Mouse (Mus musculus) layer of hippocampus, adult 2 months (tissue): ENCODE results near the gene Cd300e. TPM values are rescaled to one million over a fixed set of nuclear protein-coding genes. Genes with fewer than 3 reads are reported as not detected.

Experiments
- DNase-seq, 2 experiments: peaks; one replicate each; pipeline ENCODE4 v3.0.0; 2022; ENCODE audit warnings: low spot score in 2 of 2
- H3K27ac ChIP-seq: fragments of 200-600 bp; 2 replicates; pipeline ENCODE4 v1.8.1; 2022
- H3K4me3 ChIP-seq: fragments of 200-600 bp; 2 replicates; pipeline ENCODE4 v1.8.1; 2022; ENCODE audit warnings: mild to moderate bottlenecking
- CTCF ChIP-seq: fragments of 200-600 bp; conservative IDR thresholded peaks from 2 replicates; pipeline ENCODE4 v1.8.1; 2022; ENCODE audit warnings: antibody characterized with exemption, mild to moderate bottlenecking, moderate library complexity
- long read RNA-seq, 2 experiments: library from polyadenylated mRNA; stranded (forward); transcript quantifications; one replicate each; pipeline ENCODE4 v2.0.0; 2021; ENCODE audit warnings: borderline mapping rate in 2 of 2
- total RNA-seq, 2 experiments: library from RNA; stranded (reverse); gene quantifications; 2 replicates each; pipeline ENCODE4 v1.2.3; 2021

Gene Cd300e
- under 1 TPM in 1 of 2 experiments, not detected in 1; 0.18 TPM for total RNA-seq
- long read RNA-seq, experiment 1, result 0 reads
- long read RNA-seq, experiment 2, result 0 reads

- H3K4me3 ChIP-seq, result no peak within 1 kb of the TSS
- DNase-seq, result no peak
- no peak within 1 kb of the TSS for H3K27ac ChIP-seq
- no peak for TF ChIP-seq CTCF
Observed at GRCm38 (mm10) chr11:115062077-115062476, at the start of gene Cd300e. Gene Cd300e (minus strand): TSS chr11:115062177.

- no peak overlapping the region for H3K4me3 ChIP-seq
- no peak for TF ChIP-seq CTCF
- no peak for DNase-seq
- H3K27ac ChIP-seq, result no peak overlapping the region
Observed at GRCm38 (mm10) chr11:115110271-115110670, 48.3 kb upstream of the Cd300e start.

- DNase-seq, result no peak
- no peak for TF ChIP-seq CTCF
- Histone ChIP-seq H3K27ac (no peak overlapping the region), H3K4me3 (no peak overlapping the region)
Observed at GRCm38 (mm10) chr11:115108176-115108575, 46.2 kb upstream of the Cd300e start.

GRCm38 (mm10) chr11:115107403-115107916, 45.5 kb upstream of the Cd300e start:
- no peak for TF ChIP-seq CTCF
- Histone ChIP-seq H3K27ac (peak overlapping the region; percentile 55; the same call in 1 of the 2 replicates), H3K4me3 (no peak overlapping the region)
- no peak for DNase-seq

GRCm38 (mm10) chr11:115106638-115107037, 44.7 kb upstream of the Cd300e start:
- TF ChIP-seq CTCF, result no peak
- no peak for DNase-seq
- no peak overlapping the region for H3K27ac ChIP-seq
- no peak overlapping the region for H3K4me3 ChIP-seq

- Histone ChIP-seq H3K4me3 (no peak overlapping the region), H3K27ac (no peak overlapping the region)
- TF ChIP-seq CTCF, result no peak
- DNase-seq, result no peak
Observed at GRCm38 (mm10) chr11:115104769-115105563, 43.0 kb upstream of the Cd300e start.

GRCm38 (mm10) chr11:115103470-115104413, 41.8 kb upstream of the Cd300e start:
- TF ChIP-seq CTCF, result no peak
- no peak for DNase-seq
- Histone ChIP-seq H3K27ac (no peak overlapping the region), H3K4me3 (no peak overlapping the region)

- no peak overlapping the region for H3K27ac ChIP-seq
- no peak for TF ChIP-seq CTCF
- DNase-seq, result no peak
Observed at GRCm38 (mm10) chr11:115102116-115102515, 40.1 kb upstream of the Cd300e start.

GRCm38 (mm10) chr11:115101615-115102051, 39.7 kb upstream of the Cd300e start:
- no peak for DNase-seq
- TF ChIP-seq CTCF, result no peak
- no peak overlapping the region for H3K4me3 ChIP-seq
- H3K27ac ChIP-seq, result no peak overlapping the region

More at GRCm38 (mm10) chr11:115102116-115102515, 40.1 kb upstream of the Cd300e start:
- no peak overlapping the region for H3K4me3 ChIP-seq

GRCm38 (mm10) chr11:115100741-115101140, 38.8 kb upstream of the Cd300e start:
- no peak for TF ChIP-seq CTCF
- no peak for DNase-seq
- Histone ChIP-seq H3K4me3 (no peak overlapping the region), H3K27ac (no peak overlapping the region)

GRCm38 (mm10) chr11:115100032-115100621, 38.1 kb upstream of the Cd300e start:
- Histone ChIP-seq H3K27ac (no peak overlapping the region), H3K4me3 (no peak overlapping the region)
- no peak for DNase-seq
- no peak for TF ChIP-seq CTCF

- no peak for DNase-seq
- peak overlapping the region; percentile 4; the same call in 1 of the 2 replicates for H3K27ac ChIP-seq
Observed at GRCm38 (mm10) chr11:115099241-115099840, 37.4 kb upstream of the Cd300e start.

More at GRCm38 (mm10) chr11:115099241-115099840, 37.4 kb upstream of the Cd300e start:
- H3K4me3 ChIP-seq, result no peak overlapping the region
- TF ChIP-seq CTCF, result no peak
